Mouse (Mus musculus): Measurements from ENCODE around the gene Cdkn2c.

Cdkn2c gene

GRCm38 (mm10) chr4:109657851-109658500, 9.0 kb downstream of the Cdkn2c start:
- no peak for DNase-seq (ENCODE audit: low read depth, low spot score)

GRCm38 (mm10) chr4:109657021-109657850, 9.8 kb downstream of the Cdkn2c start:
- DNase-seq (ENCODE audit: low read depth, low spot score): no peak

GRCm38 (mm10) chr4:109656301-109656700, 10.7 kb downstream of the Cdkn2c start:
- no peak for DNase-seq (ENCODE audit: low read depth, low spot score)

GRCm38 (mm10) chr4:109655738-109656137, 11.3 kb downstream of the Cdkn2c start:
- no peak for DNase-seq (ENCODE audit: low read depth, low spot score)

GRCm38 (mm10) chr4:109654701-109655100, 12.3 kb downstream of the Cdkn2c start:
- no peak for DNase-seq (ENCODE audit: low read depth, low spot score)

- no peak for DNase-seq (ENCODE audit: low read depth, low spot score)
Observed at GRCm38 (mm10) chr4:109653251-109653650, 13.7 kb downstream of the Cdkn2c start.

- no peak for DNase-seq (ENCODE audit: low read depth, low spot score)
Observed at GRCm38 (mm10) chr4:109649331-109649730, 17.7 kb downstream of the Cdkn2c start.

- DNase-seq (ENCODE audit: low read depth, low spot score): no peak
Observed at GRCm38 (mm10) chr4:109647281-109647680, 19.7 kb downstream of the Cdkn2c start.

- no peak for DNase-seq (ENCODE audit: low read depth, low spot score)
Observed at GRCm38 (mm10) chr4:109641451-109641850, 25.5 kb downstream of the Cdkn2c start.

- no peak for DNase-seq (ENCODE audit: low read depth, low spot score)
Observed at GRCm38 (mm10) chr4:109640141-109640540, 26.8 kb downstream of the Cdkn2c start.

- no peak for DNase-seq (ENCODE audit: low read depth, low spot score)
Observed at GRCm38 (mm10) chr4:109639356-109639755, 27.6 kb downstream of the Cdkn2c start.

- DNase-seq (ENCODE audit: low read depth, low spot score): no peak
Observed at GRCm38 (mm10) chr4:109634971-109635370, 32.0 kb downstream of the Cdkn2c start.

GRCm38 (mm10) chr4:109631029-109631428, 36.0 kb downstream of the Cdkn2c start:
- no peak for DNase-seq (ENCODE audit: low read depth, low spot score)

GRCm38 (mm10) chr4:109630215-109630614, 36.8 kb downstream of the Cdkn2c start:
- DNase-seq (ENCODE audit: low read depth, low spot score): no peak

GRCm38 (mm10) chr4:109612596-109612995, 54.4 kb downstream of the Cdkn2c start:
- no peak for DNase-seq (ENCODE audit: low read depth, low spot score)

Data from forelimb bud, embryonic 11.5 days (tissue).